Mouse (Mus musculus) liver, embryonic 16.5 days (tissue): ENCODE measurements around the gene Tnrc6c. TPM values are rescaled to one million over a fixed set of nuclear protein-coding genes. Genes with fewer than 3 reads are reported as not detected.

ENCODE experiments used
- ATAC-seq: fragments of 200-750 bp; cut with Nextera tagmentation; 2 replicates; pipeline ENCODE4 v1.8.0; 2017; ENCODE audit warnings: low read depth, mild to moderate bottlenecking, moderate number of reproducible peaks, moderate library complexity
- H3K27ac ChIP-seq: fragments of 300-500 bp; sonication (generic); 2 replicates; pipeline ENCODE4 v1.5.1; 2014; ENCODE audit warnings: mild to moderate bottlenecking, low read length
- H3K27me3 ChIP-seq: fragments of 300-500 bp; sonication (generic); 2 replicates; pipeline ENCODE4 v1.6.1; 2014; ENCODE audit warnings: low read depth, low read length, mixed read lengths; ENCODE audit not compliant: control insufficient read depth, insufficient read depth
- H3K36me3 ChIP-seq: fragments of 300-500 bp; sonication (generic); 2 replicates; pipeline ENCODE4 v1.6.1; 2014; ENCODE audit warnings: mild to moderate bottlenecking; ENCODE audit not compliant: control insufficient read depth, insufficient read depth
- H3K4me1 ChIP-seq: fragments of 300-500 bp; sonication (generic); 2 replicates; pipeline ENCODE4 v1.6.1; 2014; ENCODE audit warnings: low read depth, low read length, mixed read lengths; ENCODE audit not compliant: control insufficient read depth
- H3K4me2 ChIP-seq: fragments of 300-500 bp; sonication (generic); 2 replicates; pipeline ENCODE4 v1.6.1; 2014; ENCODE audit warnings: low read depth, low read length, mixed read lengths
- H3K4me3 ChIP-seq: fragments of 300-500 bp; sonication (generic); 2 replicates; pipeline ENCODE4 v1.5.1; 2014; ENCODE audit warnings: low read depth, mild to moderate bottlenecking, low read length
- H3K9ac ChIP-seq: fragments of 300-500 bp; sonication (generic); 2 replicates; pipeline ENCODE4 v1.6.1; 2014; ENCODE audit warnings: low read depth, low read length
- H3K9me3 ChIP-seq: fragments of 300-500 bp; sonication (generic); replicated peaks from 2 replicates; pipeline ENCODE4 v1.6.1; 2016; ENCODE audit warnings: low read length; ENCODE audit not compliant: control insufficient read depth
- WGBS: fragments of 180-500 bp; shearing (Covaris S2); extraction: QIAGEN DNeasy Blood & Tissue Kit; methylation state at CpG from one replicate; pipeline ENCODE4 v1.1.7; 2014; ENCODE audit not compliant: insufficient replicate concordance; 5-methylcytosine and 5-hydroxymethylcytosine counted together
- polyA plus RNA-seq: library from polyadenylated mRNA; unstranded; fragments of >200 nt; fragmentation: Nextera tagmentation; extraction: Ambion mirVana; gene quantifications from 2 replicates; pipeline ENCODE4 v1.2.1, GENCODE M21; 2015

The Tnrc6c gene
- polyA plus RNA-seq, 1 experiment from 2014 or later: 2.1 TPM

- WGBS: 85% methylated on average over 11 of the region's 11 CpGs
- Histone ChIP-seq H3K36me3 (peaks cover 53% of the 10 kb centered on the region), H3K27me3 (no peaks in the 10 kb centered on the region), H3K9ac (peak overlapping the region; percentile 95), H3K9me3 (no peaks in the 10 kb centered on the region), H3K27ac (peak overlapping the region; percentile 45), H3K4me1 (peaks cover 26% of the 10 kb centered on the region), H3K4me3 (peak overlapping the region; percentile 87), H3K4me2 (peak overlapping the region; percentile 97)
- no peak for ATAC-seq
These were observed 123.9 kb downstream of the Tnrc6c start for GRCm38 (mm10) chr11:117778031-117778430.

GRCm38 (mm10) chr11:117778851-117779433 is 124.9 kb downstream of the Tnrc6c start:
- H3K4me3 ChIP-seq: peak overlapping the region; percentile 87
- peaks cover 34% of the 10 kb centered on the region for H3K4me1 ChIP-seq
- ATAC-seq: no peak
- no peaks in the 10 kb centered on the region for H3K9me3 ChIP-seq
- peak overlapping the region; percentile 97 for H3K4me2 ChIP-seq
- peak overlapping the region; percentile 95 for H3K9ac ChIP-seq
- WGBS: 17% methylated on average over 12 of the region's 12 CpGs
- H3K36me3 ChIP-seq: peaks cover 45% of the 10 kb centered on the region
- peak overlapping the region; percentile 99 for H3K27ac ChIP-seq
- no peaks in the 10 kb centered on the region for H3K27me3 ChIP-seq

- Histone ChIP-seq H3K9ac (peak overlapping the region; percentile 95), H3K27me3 (no peaks in the 10 kb centered on the region), H3K4me1 (peaks cover 41% of the 10 kb centered on the region), H3K4me3 (peak overlapping the region; percentile 87), H3K4me2 (peak overlapping the region; percentile 97), H3K9me3 (no peaks in the 10 kb centered on the region), H3K36me3 (peaks cover 44% of the 10 kb centered on the region), H3K27ac (peak overlapping the region; percentile 99)
- peak; percentile 39 for ATAC-seq
- under 1% methylated on average over 38 of the region's 38 CpGs for WGBS
These were observed 125.5 kb downstream of the Tnrc6c start for GRCm38 (mm10) chr11:117779434-117780198.

GRCm38 (mm10) chr11:117780199-117780515 is 126.1 kb downstream of the Tnrc6c start:
- ATAC-seq: 0 out of 2 replicates have a peak, but pooled peaks have one; percentile 0
- H3K27me3 ChIP-seq: no peaks in the 10 kb centered on the region
- H3K27ac ChIP-seq: peak overlapping the region; percentile 99
- peaks cover 44% of the 10 kb centered on the region for H3K36me3 ChIP-seq
- H3K4me3 ChIP-seq: peak overlapping the region; percentile 87
- H3K9ac ChIP-seq: peak overlapping the region; percentile 95
- H3K4me2 ChIP-seq: peak overlapping the region; percentile 97
- peaks cover 45% of the 10 kb centered on the region for H3K4me1 ChIP-seq
- no peaks in the 10 kb centered on the region for H3K9me3 ChIP-seq
- WGBS: 0% methylated on average over 17 of the region's 17 CpGs

GRCm38 (mm10) chr11:117780582-117781111 is 126.6 kb downstream of the Tnrc6c start:
- peak; percentile 73 for ATAC-seq
- WGBS: under 1% methylated on average over 19 of the region's 19 CpGs
- Histone ChIP-seq H3K4me1 (peaks cover 46% of the 10 kb centered on the region), H3K9me3 (no peaks in the 10 kb centered on the region), H3K4me3 (peak overlapping the region; percentile 87), H3K36me3 (peaks cover 43% of the 10 kb centered on the region), H3K4me2 (peak overlapping the region; percentile 97), H3K9ac (peak overlapping the region; percentile 95), H3K27ac (peak overlapping the region; percentile 99), H3K27me3 (no peaks in the 10 kb centered on the region)

GRCm38 (mm10) chr11:117781199-117781821 is 127.2 kb downstream of the Tnrc6c start:
- Histone ChIP-seq H3K36me3 (peaks cover 37% of the 10 kb centered on the region), H3K9ac (peak overlapping the region; percentile 90), H3K27me3 (no peaks in the 10 kb centered on the region), H3K4me1 (peaks cover 49% of the 10 kb centered on the region), H3K9me3 (no peaks in the 10 kb centered on the region), H3K4me2 (peak overlapping the region; percentile 97), H3K4me3 (peak overlapping the region; percentile 87), H3K27ac (peak overlapping the region; percentile 99)
- 5% methylated on average over 18 of the region's 18 CpGs for WGBS
- peak; percentile 5 for ATAC-seq

- peak within 1 kb of the TSS; percentile 99 for H3K27ac ChIP-seq
- 11% methylated on average over 24 of the region's 24 CpGs for WGBS
- peaks cover 50% of the 10 kb centered on the region for H3K4me1 ChIP-seq
These were observed 128.1 kb downstream of the Tnrc6c start, which contains the start of the genes Tmc8 and Tmc6 for GRCm38 (mm10) chr11:117781993-117782704. TSS of gene Tmc8 (plus strand) at chr11:117782076. TSS of gene Tmc6 (minus strand) at chr11:117782198.

GRCm38 (mm10) chr11:117782705-117783034 is 128.6 kb downstream of the Tnrc6c start:
- peaks cover 36% of the 10 kb centered on the region for H3K36me3 ChIP-seq

More at GRCm38 (mm10) chr11:117781993-117782704, 128.1 kb downstream of the Tnrc6c start, which contains the start of the genes Tmc8 and Tmc6:
- H3K27me3 ChIP-seq: no peaks in the 10 kb centered on the region
- H3K9me3 ChIP-seq: no peaks in the 10 kb centered on the region
- peaks cover 39% of the 10 kb centered on the region for H3K36me3 ChIP-seq
- peak within 1 kb of the TSS; percentile 97 for H3K4me2 ChIP-seq
- peak; percentile 57 for ATAC-seq
- peak within 1 kb of the TSS; percentile 87 for H3K4me3 ChIP-seq
- peak within 1 kb of the TSS; percentile 90 for H3K9ac ChIP-seq

More at GRCm38 (mm10) chr11:117782705-117783034, 128.6 kb downstream of the Tnrc6c start:
- Histone ChIP-seq H3K27ac (peak overlapping the region; percentile 99), H3K9ac (peak overlapping the region; percentile 90), H3K4me2 (peak overlapping the region; percentile 97), H3K27me3 (no peaks in the 10 kb centered on the region), H3K4me1 (peaks cover 47% of the 10 kb centered on the region), H3K4me3 (peak overlapping the region; percentile 87), H3K9me3 (no peaks in the 10 kb centered on the region)
- WGBS: 10% methylated on average over 9 of the region's 9 CpGs
- no peak for ATAC-seq
